In the genomic region with DNA sequence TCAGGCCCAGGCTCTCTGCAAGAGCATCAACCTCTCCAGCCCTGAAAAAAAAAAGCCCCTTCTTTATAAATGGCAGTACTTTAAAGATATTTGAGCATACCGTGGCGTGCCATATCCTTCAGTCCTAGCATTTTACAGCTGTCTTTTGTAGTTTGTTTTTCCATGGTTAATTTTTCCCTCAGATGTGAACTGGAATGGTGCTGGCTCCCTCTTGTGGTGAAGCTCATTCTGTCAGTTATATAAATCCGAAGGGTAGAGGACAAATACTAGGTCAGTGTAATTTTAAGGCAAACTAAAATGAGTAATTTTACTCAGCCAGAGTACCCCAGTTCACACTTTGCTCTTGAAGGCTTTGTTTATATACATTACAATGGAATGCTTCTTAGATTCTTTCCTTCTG, we compare ENCODE assay signal across 9 mouse cellular contexts. TPM values are rescaled to one million over a fixed set of nuclear protein-coding genes. Genes with fewer than 3 reads are reported as not detected.
DNase-seq lines count a peak whose midpoint lies in the region; ATAC-seq lines count a peak whose summit lies in the region.
"Had no signal": no experiment of that assay in that cellular context is flagged by ENCODE, and none has a peak within 500 bp of the region (broad histone marks: within the 10 kb centered on the region; RNA-seq: fewer than 3 reads in every experiment).

No protein-coding gene starts in this region.

- DNase-seq in hindbrain, embryonic 14.5 days (ENCODE audit: low spot score), result peak; percentile 73
- DNase-seq in A20 (ENCODE audit: low read depth, low spot score) (peak; percentile 41), R1 (ENCODE audit: low read depth, low spot score) (peak; percentile 58)
- peak; percentile 64 for DNase-seq in embryo, embryonic 11 days
- peak; percentile 72 to 75 for DNase-seq in kidney, postnatal 36 days
- DNase-seq in lung, postnatal 36 days, result peak; percentile 82
- no peak for DNase-seq in spleen, adult 12 weeks (ENCODE audit: low spot score)

- no peaks in the 10 kb centered on the region for H3K27me3 ChIP-seq in hindbrain, embryonic 14.5 days (ENCODE audit: control insufficient read depth, insufficient read depth, low read length)
- H3K27me3 ChIP-seq in hindbrain, embryonic 16.5 days (replicated peaks; ENCODE audit: control insufficient read depth, insufficient read depth, low read length), result no peaks in the 10 kb centered on the region
- H3K27me3 ChIP-seq: limb, embryonic 13.5 days had no signal

- no peak overlapping the region for H3K4me3 ChIP-seq in hindbrain, embryonic 14.5 days (replicated peaks; ENCODE audit: low read length)
- no peak overlapping the region for H3K4me3 ChIP-seq in hindbrain, embryonic 16.5 days (ENCODE audit: low read length)
- H3K4me3 ChIP-seq: limb, embryonic 13.5 days had no signal

- peaks cover 30% of the 10 kb centered on the region for H3K36me3 ChIP-seq in hindbrain, embryonic 14.5 days (replicated peaks; ENCODE audit: control insufficient read depth, insufficient read depth)
- H3K36me3 ChIP-seq in hindbrain, embryonic 16.5 days (ENCODE audit: control insufficient read depth, insufficient read depth, low read length), result no peaks in the 10 kb centered on the region

- 39% methylated on average over 3 of the region's 3 CpGs for WGBS in hindbrain, embryonic 14.5 days
- WGBS in hindbrain, embryonic 16.5 days, result 39% methylated on average over 3 of the region's 3 CpGs

- no peak for ATAC-seq in hindbrain, embryonic 14.5 days (ENCODE audit: low FRiP score)
- ATAC-seq in hindbrain, embryonic 16.5 days, result no peak

- H3K4me1 ChIP-seq in hindbrain, embryonic 14.5 days (replicated peaks; ENCODE audit: control insufficient read depth, insufficient read depth, low read length), result no peaks in the 10 kb centered on the region
- no peaks in the 10 kb centered on the region for H3K4me1 ChIP-seq in hindbrain, embryonic 16.5 days (ENCODE audit: control insufficient read depth, insufficient read depth, low read depth, low read length)
- H3K4me1 ChIP-seq: limb, embryonic 13.5 days had no signal

- H3K27ac ChIP-seq in hindbrain, embryonic 14.5 days, result no peak overlapping the region
- no peak overlapping the region for H3K27ac ChIP-seq in hindbrain, embryonic 16.5 days (ENCODE audit: low read depth, low read length)
- H3K27ac ChIP-seq: limb, embryonic 13.5 days had no signal

- no peak overlapping the region for H3K4me2 ChIP-seq in hindbrain, embryonic 14.5 days (replicated peaks)
- H3K4me2 ChIP-seq in hindbrain, embryonic 16.5 days (ENCODE audit: low read length), result no peak overlapping the region
- H3K4me2 ChIP-seq: limb, embryonic 13.5 days had no signal

- no peaks in the 10 kb centered on the region for H3K9me3 ChIP-seq in hindbrain, embryonic 14.5 days (ENCODE audit: control insufficient read depth, low read length)
- no peaks in the 10 kb centered on the region for H3K9me3 ChIP-seq in hindbrain, embryonic 16.5 days (ENCODE audit: control insufficient read depth, low read length)
- H3K9me3 ChIP-seq: limb, embryonic 13.5 days had no signal

- H3K9ac ChIP-seq in hindbrain, embryonic 14.5 days, result no peak overlapping the region
- H3K9ac ChIP-seq in hindbrain, embryonic 16.5 days (ENCODE audit: low read depth, low read length), result no peak overlapping the region
- H3K9ac ChIP-seq: limb, embryonic 13.5 days had no signal

RNA-seq across cellular contexts. Expression of a gene that starts 12.1 kb away (rescaled TPM):
- polyA plus RNA-seq in hindbrain, embryonic 14.5 days (2014; fragmentation: Nextera tagmentation; extraction: Ambion mirVana), result 116 and 117 TPM in 2 replicates
- polyA plus RNA-seq in hindbrain, embryonic 16.5 days (2015; fragmentation: Nextera tagmentation; extraction: Ambion mirVana), result 101 TPM in 2 replicates

RNA-seq across cellular contexts. Expression of a gene that starts 46.5 kb away (rescaled TPM):
- 9.3 and 11.0 TPM in 2 replicates for polyA plus RNA-seq in hindbrain, embryonic 14.5 days (2014; fragmentation: Nextera tagmentation; extraction: Ambion mirVana)
- 10.6 and 11.1 TPM in 2 replicates for polyA plus RNA-seq in hindbrain, embryonic 16.5 days (2015; fragmentation: Nextera tagmentation; extraction: Ambion mirVana)
